Mouse (Mus musculus) urinary bladder, adult 18-20 months (tissue): ENCODE data around the gene Dnah9.

Experiments used
- DNase-seq, 2 experiments: peaks; one replicate each; pipeline ENCODE4 v3.0.0; 2022; ENCODE audit warnings: low spot score in 2 of 2, mixed read lengths in 2 of 2

Dnah9 gene

DNA sequence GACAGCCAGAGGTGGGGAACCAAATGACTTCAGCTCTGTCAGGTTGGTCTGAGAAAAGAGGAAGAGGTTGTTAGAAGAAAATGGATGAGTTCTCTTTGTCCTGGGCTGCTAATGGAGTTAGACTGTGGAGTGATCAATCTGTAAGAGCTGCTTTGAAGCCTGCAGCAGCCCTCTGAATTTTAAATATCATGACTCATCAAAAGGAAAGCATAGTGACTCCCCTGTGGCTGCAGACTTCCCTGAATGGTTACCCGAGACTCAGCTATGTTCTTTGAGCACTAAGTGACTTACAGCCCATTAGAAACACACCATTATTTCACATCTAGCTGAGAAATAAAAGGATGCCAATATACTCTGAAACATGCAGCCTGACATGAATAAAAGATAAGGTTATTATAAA is 240.4 kb downstream of the Dnah9 start:
- DNase-seq, result no peak

DNA sequence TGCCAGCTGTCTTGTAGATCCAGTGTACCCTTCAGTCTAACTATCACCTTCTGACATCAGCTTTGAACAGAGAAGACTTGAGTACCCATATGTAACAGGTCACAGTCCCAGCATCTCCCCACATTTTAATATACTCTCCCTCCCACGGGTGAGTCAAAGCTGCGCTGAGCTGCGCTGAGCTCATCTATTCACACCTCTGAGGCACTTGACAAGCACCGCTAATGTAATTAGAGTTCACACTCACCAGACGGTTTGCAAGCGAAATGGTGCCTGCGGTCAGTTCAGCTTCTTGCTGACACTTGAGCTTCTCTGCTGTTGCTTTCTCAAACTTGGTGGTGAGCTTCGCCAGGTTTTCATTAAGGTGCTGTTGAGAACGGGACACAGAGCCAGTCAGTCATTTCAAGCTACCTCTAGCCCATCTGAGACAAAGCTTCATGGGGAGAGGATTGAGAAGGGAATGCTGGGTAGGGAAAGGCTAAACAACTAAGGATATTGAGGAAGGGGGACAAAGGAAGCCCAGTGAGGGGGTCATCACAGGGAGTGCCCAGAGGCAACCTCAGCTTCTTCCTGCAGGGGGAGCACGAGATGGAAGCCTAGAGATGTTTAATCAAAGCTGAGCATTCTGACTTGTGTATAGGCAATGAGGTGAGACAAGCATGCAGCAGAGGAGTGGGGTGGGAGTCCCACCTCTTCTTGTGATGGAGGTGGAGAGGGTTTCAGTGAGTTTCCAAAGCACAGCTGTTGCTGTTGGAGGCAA is 249.7 kb downstream of the Dnah9 start:
- DNase-seq, result no peak

DNA sequence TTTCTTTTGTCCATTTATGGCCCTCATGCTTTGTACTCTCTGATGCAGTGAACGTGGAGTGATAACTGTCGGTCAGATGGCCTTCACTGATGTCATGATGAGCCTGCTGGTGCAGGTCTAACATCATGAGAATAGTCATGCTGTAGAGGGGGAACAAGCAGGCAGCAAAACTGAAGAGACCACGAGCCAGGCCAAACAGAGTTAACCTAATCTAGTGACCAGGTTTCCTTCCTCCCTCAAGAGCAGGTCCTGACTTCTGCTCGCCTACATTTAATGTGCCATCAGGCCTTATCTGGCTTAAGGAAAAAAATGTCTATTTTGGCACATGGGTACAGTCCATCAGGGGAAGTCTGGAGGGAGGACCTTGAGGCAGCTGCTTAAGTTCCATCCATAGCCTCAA is 259.2 kb downstream of the Dnah9 start:
- no peak for DNase-seq

DNA sequence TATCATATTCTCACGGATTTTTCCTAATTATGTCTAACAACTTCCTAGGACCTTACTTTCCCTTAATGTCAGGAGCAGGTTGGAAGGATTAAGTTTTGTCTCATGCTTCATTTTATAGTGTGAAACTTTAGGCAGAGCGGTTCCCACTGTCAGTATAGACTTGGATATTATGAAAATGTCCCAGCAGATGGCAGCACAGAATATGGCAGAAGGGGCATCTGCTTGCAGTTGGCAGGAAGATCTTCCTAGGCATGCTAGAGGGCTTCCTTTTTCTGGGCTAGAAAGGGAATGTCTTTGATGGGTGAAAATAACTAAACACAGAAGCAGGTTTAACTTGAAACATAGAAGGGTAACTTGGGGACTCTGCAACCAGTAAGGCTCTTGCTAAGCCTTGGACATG is 262.9 kb downstream of the Dnah9 start:
- no peak for DNase-seq

DNA sequence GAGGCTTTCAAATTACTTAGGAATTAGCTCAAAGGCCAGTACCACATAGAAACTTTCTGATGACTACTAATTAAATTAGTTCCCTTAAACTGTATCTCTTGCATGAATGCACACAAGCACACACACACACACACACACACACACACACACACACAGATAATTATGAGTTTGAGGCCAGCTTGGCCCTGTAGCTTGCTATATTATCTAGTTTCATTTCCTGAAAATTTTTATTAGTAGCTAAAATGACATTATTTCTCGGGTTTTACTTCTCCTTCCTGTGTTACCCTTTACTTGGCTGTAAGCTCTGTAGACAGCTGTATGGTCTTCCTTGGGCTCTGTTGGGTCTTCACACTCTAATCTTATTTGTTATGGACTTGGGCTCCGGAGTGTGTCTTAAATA is 264.4 kb downstream of the Dnah9 start:
- DNase-seq, result no peak

DNA sequence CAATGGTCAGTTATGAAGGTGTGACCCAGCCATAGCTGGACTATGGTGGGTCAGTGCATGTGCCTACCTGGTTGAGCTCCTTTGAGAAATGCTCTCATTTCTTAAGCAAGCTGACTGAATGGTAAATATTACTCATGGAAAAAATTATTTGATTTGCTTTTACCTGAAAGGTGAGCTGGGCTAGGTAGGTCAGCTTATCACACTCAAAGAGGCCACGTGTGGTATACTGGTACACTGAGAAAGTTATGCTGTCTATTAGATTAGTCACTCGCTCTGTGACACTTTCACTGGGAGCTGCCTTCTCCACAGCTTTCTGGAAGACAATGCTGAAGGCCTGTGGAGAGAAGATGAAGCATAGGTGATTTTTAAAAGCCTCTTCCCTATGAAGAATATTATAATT is 286.9 kb downstream of the Dnah9 start:
- DNase-seq, result no peak

DNA sequence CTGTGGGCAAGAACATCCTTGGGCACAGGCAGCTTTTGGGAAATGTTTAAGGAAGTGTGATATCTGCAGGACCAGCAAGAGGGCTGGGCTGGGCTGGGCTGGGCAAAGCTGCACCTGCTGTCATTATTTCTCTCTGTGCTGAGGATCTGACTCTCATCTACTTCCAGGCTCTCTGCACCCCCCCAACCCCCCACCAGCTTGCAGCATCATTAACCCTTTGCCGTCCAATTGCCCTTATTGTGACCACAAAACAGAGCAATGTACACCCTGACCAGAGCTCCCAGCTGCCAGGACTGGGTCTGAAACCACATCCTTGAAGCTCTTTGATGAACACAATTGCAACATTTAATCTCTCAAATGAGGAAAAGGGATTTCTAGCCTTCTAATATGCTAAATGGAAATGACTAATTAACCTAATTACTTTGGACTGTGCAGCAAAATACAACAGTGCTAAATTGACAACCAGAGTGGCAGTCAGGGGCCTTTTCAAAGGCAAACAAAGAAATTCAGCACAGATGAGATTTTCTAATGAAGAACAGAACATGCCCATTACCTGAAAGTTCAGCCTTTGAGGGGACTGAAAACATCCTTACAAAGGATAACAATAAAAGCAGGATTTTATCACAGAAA is 291.1 kb downstream of the Dnah9 start:
- DNase-seq, result no peak

DNA sequence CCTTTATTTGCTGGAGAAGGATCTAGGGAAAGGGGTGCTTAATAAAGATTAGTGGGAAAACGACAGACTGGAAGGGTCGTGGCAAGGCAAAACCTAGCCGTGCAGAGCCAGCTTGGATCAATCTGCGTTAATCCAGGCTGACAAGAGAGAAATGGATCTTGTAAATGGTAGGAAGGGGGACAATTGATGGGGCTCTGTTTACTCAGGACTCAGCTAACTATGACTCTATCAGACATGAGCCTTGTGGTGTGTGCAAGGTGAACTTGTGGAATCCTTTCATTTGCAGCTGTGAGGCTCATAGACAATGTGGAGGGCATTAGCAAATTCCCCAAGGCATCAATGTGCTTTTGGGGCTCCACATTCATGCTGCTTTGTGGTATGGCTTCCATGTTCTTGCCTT is 306.9 kb downstream of the Dnah9 start:
- no peak for DNase-seq

DNA sequence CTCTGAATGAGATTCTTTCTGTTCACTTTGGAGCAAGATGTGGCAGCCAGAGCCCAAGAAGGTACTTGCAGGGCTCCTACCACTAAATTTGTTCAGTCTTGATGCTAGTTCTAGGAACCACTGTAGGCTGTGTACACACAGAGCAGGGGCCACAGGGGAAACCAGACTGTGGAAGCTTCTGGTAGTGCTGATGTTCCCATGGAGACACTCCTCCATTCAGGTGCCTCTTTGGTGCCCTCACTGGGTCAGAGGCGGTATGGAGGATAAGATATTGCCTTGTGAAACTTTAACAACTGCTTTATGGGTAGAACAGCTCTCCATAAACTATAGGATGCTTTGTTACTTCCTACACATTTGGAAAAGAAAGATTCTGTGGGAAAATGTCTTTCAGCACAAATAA is 316.3 kb downstream of the Dnah9 start:
- DNase-seq, result no peak

DNA sequence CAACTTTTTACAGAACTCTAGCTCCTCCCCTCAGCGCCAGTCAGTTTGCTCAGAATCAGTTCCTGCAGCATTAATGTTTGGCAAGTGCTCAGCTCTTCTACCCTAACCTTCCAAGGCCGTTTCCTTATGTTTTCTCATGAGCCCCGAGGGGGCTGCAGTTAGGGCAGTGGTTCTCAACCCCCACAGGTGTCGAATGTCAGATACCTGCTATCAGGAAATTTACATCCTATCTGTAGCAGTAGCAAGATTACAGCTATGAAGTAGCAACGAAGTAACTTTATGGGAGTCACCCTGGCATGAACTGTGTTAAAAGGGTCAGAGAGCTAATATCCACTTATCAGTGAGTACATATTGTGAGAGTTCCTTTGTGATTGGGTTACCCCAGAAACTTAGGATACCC is 321.9 kb downstream of the Dnah9 start:
- no peak for DNase-seq

DNA sequence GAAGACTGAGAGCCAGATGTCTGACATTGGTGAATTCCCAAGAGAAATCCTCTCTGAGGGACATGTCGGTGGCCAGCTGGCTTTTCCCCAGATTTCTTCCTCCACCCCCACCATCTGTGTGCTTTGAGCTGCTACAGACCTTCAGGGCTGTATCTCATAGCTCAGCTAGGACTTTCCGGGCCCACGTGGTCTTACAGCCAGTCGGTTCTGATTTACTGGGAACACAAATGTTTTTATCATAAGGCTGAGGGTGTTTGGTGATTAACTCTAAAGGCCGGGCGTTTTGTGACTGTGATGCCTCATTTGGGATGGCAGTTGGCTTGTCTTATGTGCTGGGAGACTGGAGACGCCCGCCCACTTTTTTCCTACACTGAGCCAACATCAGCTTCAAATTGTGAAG is 329.4 kb downstream of the Dnah9 start:
- DNase-seq, result no peak

DNA sequence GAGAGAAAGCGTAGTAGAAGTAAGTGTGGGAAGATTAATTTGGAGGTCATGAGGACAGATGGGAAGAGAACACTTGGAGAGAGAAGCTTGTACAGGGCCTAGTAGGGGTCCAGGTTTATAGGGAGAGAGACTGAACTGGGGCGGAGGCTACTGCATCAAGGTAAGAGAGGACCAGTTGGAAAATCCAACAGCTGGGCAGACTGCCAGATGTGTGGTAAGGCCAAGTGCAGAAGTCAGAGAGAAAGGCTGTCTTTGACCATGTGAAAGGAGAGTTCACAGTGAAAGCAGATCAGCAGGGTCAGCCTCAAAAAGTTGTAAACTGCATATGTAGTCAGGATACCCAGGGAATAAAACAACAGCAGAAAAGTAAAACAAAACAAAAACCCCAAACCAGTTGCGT is 343.8 kb downstream of the Dnah9 start:
- no peak for DNase-seq

DNA sequence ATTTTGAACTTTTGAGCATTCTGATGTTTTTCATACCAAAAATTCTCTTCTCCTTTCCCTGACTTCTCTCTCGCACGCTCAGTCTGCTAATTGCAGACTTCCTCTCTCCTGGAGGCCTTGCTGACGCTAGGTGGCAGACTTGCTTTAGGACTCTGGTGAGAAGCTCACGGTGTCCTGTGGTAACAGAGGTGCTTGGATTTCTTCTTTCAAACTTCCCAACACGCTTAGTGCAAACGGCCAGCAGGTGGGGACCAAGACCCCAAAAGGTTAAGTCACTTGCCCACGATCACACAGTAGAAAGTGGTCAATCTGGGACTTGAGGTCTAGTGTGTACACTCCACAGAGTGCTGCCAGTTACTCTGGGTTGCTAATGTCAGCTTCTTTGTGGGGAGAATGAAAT is 347.5 kb downstream of the Dnah9 start:
- DNase-seq, result peak; percentile 43 to 47

DNA sequence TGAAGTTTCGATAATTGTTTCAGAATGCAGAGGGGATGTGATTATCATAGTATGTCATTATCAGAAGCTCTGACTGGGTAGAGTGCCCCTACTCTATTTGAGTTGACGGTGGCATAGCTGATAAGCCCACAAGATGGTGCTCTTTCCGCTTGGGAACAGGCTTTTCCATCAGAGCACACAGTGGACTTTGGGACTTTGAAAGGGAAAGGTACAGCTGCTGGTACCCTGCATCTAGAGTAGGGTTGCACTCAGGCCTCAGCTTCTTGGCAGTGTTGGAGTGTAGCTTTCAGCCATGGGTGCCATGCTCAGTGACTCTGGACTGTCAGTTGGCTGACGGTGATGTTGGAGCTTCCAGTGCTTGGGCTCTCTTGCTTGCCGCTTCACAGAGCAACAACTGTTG is 348.1 kb downstream of the Dnah9 start:
- DNase-seq, result no peak

DNA sequence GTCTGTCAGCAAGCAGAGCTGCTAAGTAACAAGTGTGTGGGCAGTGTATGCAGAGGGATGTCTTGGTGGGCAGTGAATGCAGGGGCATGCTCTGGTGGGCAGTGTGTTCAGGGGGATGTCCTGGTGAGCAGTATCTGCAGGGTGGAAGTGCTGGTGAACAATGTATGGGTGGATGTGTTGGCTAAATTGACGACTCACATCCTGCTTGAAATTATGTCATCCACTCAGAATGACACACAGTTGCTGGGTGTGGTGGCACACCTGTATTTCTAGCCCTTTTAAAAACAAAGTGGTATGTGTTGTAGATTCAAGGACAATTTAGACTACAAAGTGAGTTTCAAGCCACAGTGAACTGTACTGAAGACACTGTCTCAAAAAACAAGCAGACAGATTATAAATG is 350.2 kb downstream of the Dnah9 start:
- no peak for DNase-seq

DNA sequence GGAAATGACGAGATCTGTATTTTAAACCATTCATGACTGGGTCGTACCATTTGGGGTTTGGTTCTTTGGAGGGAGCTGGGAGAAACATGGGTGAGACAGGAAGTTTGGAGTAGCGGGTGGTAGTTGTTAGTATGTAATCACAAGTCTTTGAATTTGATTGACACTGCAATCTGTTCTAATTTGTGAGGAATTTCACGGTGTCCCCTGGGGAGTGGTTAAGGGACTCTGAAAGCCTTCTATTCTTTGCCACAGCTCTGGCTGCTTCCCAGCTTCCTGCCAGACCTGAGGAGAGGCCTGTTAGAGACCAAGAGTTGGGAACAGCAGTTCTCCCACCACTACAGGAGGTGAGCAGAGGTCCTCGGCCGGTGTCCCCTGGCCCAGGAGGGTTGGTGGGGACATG is 352.1 kb downstream of the Dnah9 start:
- no peak for DNase-seq

DNA sequence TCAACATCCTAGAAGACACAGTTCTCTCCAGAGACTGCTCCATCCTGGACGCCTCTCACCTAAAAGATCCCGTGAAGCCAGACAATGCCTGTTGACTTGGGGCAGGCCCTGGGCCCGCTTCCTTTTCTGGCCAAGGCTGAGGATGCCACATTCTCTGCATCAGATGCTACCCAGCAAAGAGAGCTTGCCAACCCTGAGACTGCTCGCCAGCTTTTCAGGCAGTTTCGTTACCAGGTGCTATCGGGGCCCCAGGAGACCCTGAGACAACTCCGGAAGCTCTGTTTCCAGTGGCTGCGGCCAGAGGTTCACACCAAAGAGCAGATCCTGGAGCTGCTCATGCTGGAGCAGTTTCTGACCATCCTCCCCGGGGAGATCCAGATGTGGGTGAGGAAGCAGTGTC is 354.0 kb downstream of the Dnah9 start:
- no peak for DNase-seq

DNA sequence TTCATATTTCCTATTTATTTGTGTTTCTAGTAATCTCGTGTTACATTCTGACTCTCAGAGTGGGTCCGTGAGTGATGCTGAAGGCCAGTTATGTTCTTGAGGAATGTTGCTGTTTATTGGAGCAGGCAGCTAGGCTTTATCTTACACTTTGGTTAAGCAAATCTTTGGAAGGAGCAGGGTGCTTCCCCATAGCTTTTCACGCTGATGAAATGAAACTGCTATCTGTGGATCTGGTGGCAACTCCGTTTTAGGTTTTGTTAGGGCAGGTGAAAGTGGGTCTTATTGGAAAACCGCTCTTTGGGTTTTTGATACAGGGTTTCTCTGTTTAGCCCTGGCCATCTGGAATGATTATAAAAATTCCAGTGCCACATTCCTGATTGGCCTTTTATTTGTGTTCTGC is 356.3 kb downstream of the Dnah9 start:
- DNase-seq, result no peak

DNA sequence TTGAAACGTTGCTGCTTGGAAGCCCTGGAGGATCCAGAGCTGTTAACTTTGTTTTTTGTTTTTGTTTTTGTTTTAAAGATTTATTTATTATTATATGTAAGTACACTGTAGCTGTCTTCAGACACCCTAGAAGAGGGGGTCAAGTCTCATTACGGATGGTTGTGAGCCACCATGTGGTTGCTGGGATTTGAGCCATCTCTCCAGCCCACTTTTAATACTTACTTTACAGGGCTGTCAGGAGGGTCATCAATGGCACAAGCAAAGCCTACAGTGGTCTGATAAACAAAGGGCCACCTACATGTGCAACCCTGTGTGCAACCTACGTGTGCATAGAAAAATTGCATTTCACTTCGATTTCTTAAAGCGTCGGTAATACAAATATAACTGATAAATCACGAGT is 360.8 kb downstream of the Dnah9 start:
- DNase-seq, result no peak

DNA sequence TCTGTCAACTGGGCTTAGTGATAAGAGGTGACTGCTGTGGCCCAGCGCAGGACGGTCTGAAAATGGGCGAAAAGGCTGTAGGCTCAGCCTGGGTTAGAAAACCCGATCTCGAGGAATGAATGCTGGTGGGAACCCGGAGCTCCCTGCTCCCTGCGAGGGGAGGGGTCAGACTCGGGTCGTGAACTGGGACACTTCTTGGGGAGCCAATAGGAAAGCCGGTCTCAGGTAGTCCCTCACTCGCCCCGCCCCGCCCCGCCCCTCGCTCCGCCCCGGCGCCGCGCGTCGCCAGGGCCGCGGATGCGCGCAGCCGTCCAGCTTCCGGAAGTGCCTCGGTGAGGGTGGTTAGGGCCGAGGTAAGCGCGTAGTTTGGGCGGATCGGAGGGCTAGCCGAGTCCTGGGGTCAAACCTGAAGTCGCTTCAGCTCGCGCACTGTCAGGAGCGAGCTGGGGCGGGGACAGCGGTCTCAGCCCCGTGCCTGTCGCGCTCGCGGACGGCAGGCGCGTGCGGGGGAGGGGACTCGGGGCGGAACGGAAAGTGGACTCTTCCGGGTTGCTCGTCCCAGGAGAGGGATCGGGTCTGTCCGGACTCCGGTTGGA is 361.3 kb downstream of the Dnah9 start, which contains the start of gene Zkscan6:
Gene Zkscan6, plus strand, starts transcription at position 267 of the 596 bp plus-strand sequence.
- peak; percentile 78 to 81 for DNase-seq

DNA sequence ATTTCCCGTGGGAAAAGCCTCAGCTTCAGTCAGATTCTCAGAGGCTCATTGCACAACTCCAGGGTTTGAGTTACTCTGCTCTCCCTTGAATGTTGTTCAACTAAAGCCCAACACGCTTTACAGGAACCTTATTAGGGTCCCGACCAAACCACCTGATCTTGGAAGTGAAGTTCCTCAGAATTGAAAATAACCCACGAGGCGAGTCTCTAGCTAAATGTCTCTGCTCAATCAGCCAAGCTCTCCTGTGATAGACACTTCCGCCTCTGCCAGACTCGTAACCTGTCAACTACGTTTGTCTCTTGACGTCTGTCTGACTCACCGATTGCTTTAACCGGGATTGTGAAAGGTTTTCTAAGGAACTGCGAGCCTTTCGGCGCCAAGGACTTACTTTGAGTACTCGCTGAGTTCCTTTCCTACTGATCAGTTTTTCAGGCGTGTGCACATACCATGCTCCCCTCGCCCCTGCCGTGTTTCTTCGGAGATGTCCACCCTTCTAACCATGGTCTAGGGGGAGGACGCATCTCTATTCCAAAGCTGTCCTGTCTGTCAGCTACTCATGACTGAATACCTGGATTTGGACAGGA is 361.9 kb downstream of the Dnah9 start:
- peak in 1 of 2 experiments; percentile 44 for DNase-seq

DNA sequence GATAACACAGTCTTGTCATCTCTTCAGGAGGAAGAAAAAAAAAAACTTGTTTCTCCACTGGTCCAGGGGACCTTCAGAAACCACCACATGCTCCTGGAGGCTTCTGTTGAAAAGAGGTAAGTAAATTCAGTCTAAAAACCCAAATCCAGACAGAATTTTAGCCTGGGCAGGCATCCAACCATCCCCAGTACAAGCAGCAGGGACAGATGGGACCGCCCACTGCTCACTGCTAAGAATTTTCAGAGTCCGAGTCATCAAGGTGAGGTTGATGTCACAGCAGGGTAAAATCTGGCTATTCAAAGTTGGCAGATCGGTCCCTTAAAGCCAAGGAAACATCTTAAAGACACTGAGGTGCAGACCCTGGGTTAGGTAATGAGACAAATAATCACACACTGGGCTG is 366.5 kb downstream of the Dnah9 start:
- no peak for DNase-seq

DNA sequence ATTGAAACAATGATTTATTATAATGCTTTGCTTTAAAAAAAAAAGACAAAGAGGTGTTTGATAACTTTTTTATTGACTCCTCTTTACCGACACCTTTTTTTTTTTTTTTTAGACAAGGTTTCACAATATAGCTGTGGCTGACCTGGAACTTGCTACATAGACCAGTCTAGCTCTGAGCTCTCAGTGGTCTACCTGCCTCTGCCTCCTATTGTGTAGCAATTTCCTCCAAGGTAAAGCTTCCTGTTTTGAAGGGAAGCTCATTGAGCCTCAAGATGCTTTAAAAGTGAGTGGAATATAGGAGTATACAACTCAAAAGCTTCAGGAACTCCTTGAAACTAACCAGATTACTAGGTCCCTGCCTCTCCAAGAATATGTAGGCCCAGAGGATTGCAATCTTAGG is 372.5 kb downstream of the Dnah9 start:
- no peak for DNase-seq
